ENCODE assay signal across 8 mouse cellular contexts in genomic region chr3:105642186-105642585, GRCm38 (mm10). TPM values are rescaled to one million over a fixed set of nuclear protein-coding genes. Genes with fewer than 3 reads are reported as not detected.
DNase-seq lines count a peak whose midpoint lies in the region; ATAC-seq and TF ChIP-seq lines count a peak whose summit lies in the region.

No protein-coding gene starts in this region.

- H3K4me1 ChIP-seq in hindbrain, embryonic 14.5 days (replicated peaks; ENCODE audit: control insufficient read depth, insufficient read depth, low read length), result no peaks in the 10 kb centered on the region
- H3K4me1 ChIP-seq in hindbrain, embryonic 13.5 days (replicated peaks), result peaks cover 5% of the 10 kb centered on the region; the same call in 1 of the 2 replicates
- no peaks in the 10 kb centered on the region for H3K4me1 ChIP-seq in testis, adult 2 months (ENCODE audit: control insufficient read depth, insufficient read depth, low read length)
- H3K4me1 ChIP-seq in embryonic facial prominence, embryonic 14.5 days (ENCODE audit: control insufficient read depth, insufficient read depth, low read length), result no peaks in the 10 kb centered on the region

- no peaks in the 10 kb centered on the region for H3K9me3 ChIP-seq in hindbrain, embryonic 14.5 days (ENCODE audit: control insufficient read depth, low read length)
- H3K9me3 ChIP-seq in hindbrain, embryonic 13.5 days, result no peaks in the 10 kb centered on the region
- no peaks in the 10 kb centered on the region for H3K9me3 ChIP-seq in embryonic facial prominence, embryonic 14.5 days (ENCODE audit: control insufficient read depth, low read length)

- TF ChIP-seq POLR2A in testis, adult 2 months (IDR thresholded peaks at IDR 0.05; ENCODE audit: control insufficient read depth, low read depth, low read length), result no peak

- no peak overlapping the region for H3K4me3 ChIP-seq in hindbrain, embryonic 14.5 days (replicated peaks; ENCODE audit: low read length)
- no peak overlapping the region for H3K4me3 ChIP-seq in hindbrain, embryonic 13.5 days
- H3K4me3 ChIP-seq in testis, adult 2 months (ENCODE audit: control insufficient read depth, low read depth, low read length), result no peak overlapping the region
- H3K4me3 ChIP-seq in embryonic facial prominence, embryonic 14.5 days (ENCODE audit: low read depth, low read length), result no peak overlapping the region

- no peak overlapping the region for H3K9ac ChIP-seq in hindbrain, embryonic 14.5 days
- no peak overlapping the region for H3K9ac ChIP-seq in hindbrain, embryonic 13.5 days
- H3K9ac ChIP-seq in embryonic facial prominence, embryonic 14.5 days (ENCODE audit: low read depth, low read length), result no peak overlapping the region

- no peak for DNase-seq in hindbrain, embryonic 14.5 days (ENCODE audit: low spot score)
- no peak for DNase-seq in testis, postnatal 14 days (ENCODE audit: low spot score)
- DNase-seq in embryonic facial prominence, embryonic 14.5 days (ENCODE audit: low spot score), result peak; percentile 50
- DNase-seq in lung, postnatal 10 days, result peak; percentile 23
- DNase-seq in spleen, postnatal 10 days (ENCODE audit: low spot score in 2 of 2), result no peak
- DNase-seq in gastrocnemius, postnatal 25 days, result no peak

- no peak overlapping the region for H3K4me2 ChIP-seq in hindbrain, embryonic 14.5 days (replicated peaks)
- no peak overlapping the region for H3K4me2 ChIP-seq in hindbrain, embryonic 13.5 days
- H3K4me2 ChIP-seq in embryonic facial prominence, embryonic 14.5 days (ENCODE audit: low read depth, low read length), result no peak overlapping the region

- no peaks in the 10 kb centered on the region for H3K36me3 ChIP-seq in hindbrain, embryonic 14.5 days (replicated peaks; ENCODE audit: control insufficient read depth, insufficient read depth)
- no peaks in the 10 kb centered on the region for H3K36me3 ChIP-seq in hindbrain, embryonic 13.5 days
- H3K36me3 ChIP-seq in testis, adult 2 months (ENCODE audit: control insufficient read depth, insufficient read depth, low read length), result no peaks in the 10 kb centered on the region
- H3K36me3 ChIP-seq in embryonic facial prominence, embryonic 14.5 days (ENCODE audit: control insufficient read depth, insufficient read depth, low read length), result no peaks in the 10 kb centered on the region

- 47% methylated on average over 1 of the region's 1 CpGs for WGBS in hindbrain, embryonic 14.5 days
- 46% methylated on average over 1 of the region's 1 CpGs for WGBS in hindbrain, embryonic 13.5 days
- WGBS in embryonic facial prominence, embryonic 14.5 days, result 43% methylated on average over 1 of the region's 1 CpGs

- peak; percentile 23; the same call in 1 of the 2 replicates for TF ChIP-seq CTCF in testis, adult 2 months (IDR thresholded peaks at IDR 0.05; ENCODE audit: control insufficient read depth, insufficient read depth, insufficient replicate concordance, low read depth, low read length)

- H3K27me3 ChIP-seq in hindbrain, embryonic 14.5 days (ENCODE audit: control insufficient read depth, insufficient read depth, low read length), result no peaks in the 10 kb centered on the region
- no peaks in the 10 kb centered on the region for H3K27me3 ChIP-seq in hindbrain, embryonic 13.5 days
- no peaks in the 10 kb centered on the region for H3K27me3 ChIP-seq in testis, adult 2 months (ENCODE audit: control insufficient read depth, insufficient read depth, low read length)
- no peaks in the 10 kb centered on the region for H3K27me3 ChIP-seq in embryonic facial prominence, embryonic 14.5 days (replicated peaks; ENCODE audit: control insufficient read depth, insufficient read depth, low read length)

- H3K27ac ChIP-seq in hindbrain, embryonic 14.5 days, result no peak overlapping the region
- no peak overlapping the region for H3K27ac ChIP-seq in hindbrain, embryonic 13.5 days
- H3K27ac ChIP-seq in testis, adult 2 months (ENCODE audit: control insufficient read depth, insufficient read depth, low read depth, low read length), result no peak overlapping the region
- no peak overlapping the region for H3K27ac ChIP-seq in embryonic facial prominence, embryonic 14.5 days (replicated peaks; ENCODE audit: low read depth, low read length)

- ATAC-seq in hindbrain, embryonic 14.5 days (ENCODE audit: low FRiP score), result peak; percentile 59; the same call in 1 of the 2 replicates
- ATAC-seq in hindbrain, embryonic 13.5 days (ENCODE audit: low FRiP score), result no peak
- no peak for ATAC-seq in embryonic facial prominence, embryonic 14.5 days (ENCODE audit: low read depth)

RNA-seq across cellular contexts. Expression of gene Ddx20, which starts 45.2 kb away (rescaled TPM):
- 21.6 and 23.1 TPM in 2 replicates for polyA plus RNA-seq in hindbrain, embryonic 14.5 days (2014; fragmentation: Nextera tagmentation; extraction: Ambion mirVana)
- polyA plus RNA-seq in hindbrain, embryonic 13.5 days (2015; fragmentation: Nextera tagmentation; extraction: Ambion mirVana), result 26.4 and 27.4 TPM in 2 replicates
- polyA plus RNA-seq in testis, adult 2 months (2012; rRNA removed), result 100 and 115 TPM in 2 replicates
- polyA plus RNA-seq in embryonic facial prominence, embryonic 14.5 days (2014; fragmentation: Nextera tagmentation; extraction: Ambion mirVana), result 27.6 and 31.5 TPM in 2 replicates
- 1 to 10 TPM; 7.8 to 8.1 TPM for total RNA-seq in gastrocnemius, postnatal 25 days (2021)

Comparison
In these comparisons a context has a peak if more than half of its experiments do, and no peak if none do; other contexts are left out.
1. DNase-seq: peak in embryonic facial prominence, embryonic 14.5 days (single experiment) and lung, postnatal 10 days (single experiment); none in hindbrain, embryonic 14.5 days (single experiment), testis, postnatal 14 days (single experiment), spleen, postnatal 10 days (0 of 2) and gastrocnemius, postnatal 25 days (single experiment).